Mouse (Mus musculus): ENCODE data around the gene Bmper. TPM values are rescaled to one million over a fixed set of nuclear protein-coding genes. Genes with fewer than 3 reads are reported as not detected.

Bmper gene
- 1 to 10 TPM; 3.2 to 4.6 TPM for total RNA-seq (2021)
- long read RNA-seq, experiment 1, partial matches to known transcripts, result 0 of 5 reads
- long read RNA-seq, experiment 1, other reads (novel, unspliced or antisense), result 1 of 5 reads
- long read RNA-seq, experiment 2, partial matches to known transcripts, result 0 of 3 reads
- long read RNA-seq, experiment 2, other reads (novel, unspliced or antisense), result 0 of 3 reads

DNA sequence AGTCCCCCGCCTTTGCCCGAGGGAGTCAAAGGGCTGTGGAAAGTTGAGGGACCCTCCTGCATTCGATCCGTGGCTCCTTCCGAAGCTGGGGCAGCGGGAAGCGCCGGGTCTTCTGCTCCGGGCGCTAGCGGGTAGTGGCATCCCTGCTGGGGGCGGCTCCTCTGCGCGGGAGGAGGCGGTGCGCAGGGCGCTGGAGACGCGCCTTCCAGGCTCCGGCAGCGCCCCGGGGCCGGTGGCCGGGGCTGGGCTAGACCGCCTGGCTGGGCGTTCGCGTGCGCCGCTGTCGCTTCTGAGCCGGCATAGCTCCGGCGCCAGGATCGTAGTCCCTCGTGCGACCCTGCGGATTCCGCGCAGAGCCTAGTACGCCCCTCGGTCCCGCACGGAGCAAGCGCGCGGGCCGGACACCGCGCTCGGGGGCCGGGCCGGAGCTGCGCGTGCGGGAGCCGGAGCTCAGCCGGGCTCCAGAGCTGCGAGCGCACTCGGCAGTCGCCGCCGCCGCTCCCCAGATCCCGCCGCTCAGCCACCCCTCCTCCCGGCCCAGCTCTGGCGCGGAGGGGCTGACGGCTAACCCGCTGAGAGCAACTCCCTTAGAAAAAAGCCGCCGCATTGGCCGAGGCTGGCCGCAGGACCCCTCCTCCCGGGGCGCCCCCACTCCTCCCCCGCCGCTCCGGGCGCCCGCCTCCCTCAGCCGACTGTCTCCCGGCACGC, at the start of gene Bmper:
Bmper (plus strand) TSS at position 236 of the 708 bp plus-strand sequence.
- peak; percentile 32 to 46 for DNase-seq (ENCODE audit: low spot score in 2 of 2)
- Histone ChIP-seq H3K27ac (peak within 1 kb of the TSS; percentile 79), H3K4me3 (peak within 1 kb of the TSS; percentile 72)
- no peak for TF ChIP-seq CTCF (conservative IDR thresholded peaks at IDR 0.05)

DNA sequence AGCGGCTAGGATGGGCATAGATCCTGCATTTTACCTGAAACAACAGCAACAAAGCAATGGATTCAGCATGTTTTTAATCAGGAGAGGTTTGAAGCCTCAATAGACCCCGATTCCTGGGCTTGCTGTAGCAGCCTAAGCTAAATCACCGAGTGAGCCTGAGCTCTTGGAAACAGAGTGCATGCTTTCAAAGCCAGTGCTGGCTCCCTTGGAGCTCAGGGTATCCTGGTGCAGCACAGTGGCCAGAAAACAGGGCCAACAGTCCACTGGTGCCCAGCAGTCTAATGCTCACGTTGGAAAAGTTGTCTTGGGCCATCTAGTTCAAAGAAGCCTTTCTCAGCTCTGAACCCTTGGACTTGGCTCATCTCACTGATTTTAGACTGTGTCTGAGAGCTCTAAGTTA, 45.4 kb upstream of the Bmper start:
- peak in 1 of 2 experiments; percentile 59 for DNase-seq (ENCODE audit: low spot score in 2 of 2)
- H3K4me3 ChIP-seq, result no peak overlapping the region
- no peak for TF ChIP-seq CTCF (conservative IDR thresholded peaks at IDR 0.05)
- peak overlapping the region; percentile 39; the same call in 1 of the 2 replicates for H3K27ac ChIP-seq

DNA sequence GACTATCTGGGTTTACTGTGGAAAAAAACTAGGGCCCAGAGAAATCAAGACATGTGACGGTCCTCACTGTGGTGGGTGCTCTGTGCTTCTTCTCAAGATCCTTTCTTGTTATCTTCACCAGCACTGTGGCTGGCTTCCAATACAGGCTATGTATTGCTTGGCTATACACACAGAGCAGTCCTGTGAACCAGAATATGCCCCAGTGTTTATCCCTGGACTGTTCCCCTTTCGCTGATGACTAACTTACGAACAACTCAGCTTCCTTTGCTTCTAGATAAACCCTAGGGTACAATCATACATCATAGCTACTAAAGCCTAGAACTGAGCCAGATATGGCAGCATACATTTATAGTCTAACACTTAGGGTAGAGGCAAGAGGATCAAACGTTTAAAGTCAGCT, 35.7 kb upstream of the Bmper start:
- no peak for TF ChIP-seq CTCF (conservative IDR thresholded peaks at IDR 0.05)
- Histone ChIP-seq H3K27ac (no peak overlapping the region), H3K4me3 (no peak overlapping the region)
- no peak for DNase-seq (ENCODE audit: low spot score in 2 of 2)

DNA sequence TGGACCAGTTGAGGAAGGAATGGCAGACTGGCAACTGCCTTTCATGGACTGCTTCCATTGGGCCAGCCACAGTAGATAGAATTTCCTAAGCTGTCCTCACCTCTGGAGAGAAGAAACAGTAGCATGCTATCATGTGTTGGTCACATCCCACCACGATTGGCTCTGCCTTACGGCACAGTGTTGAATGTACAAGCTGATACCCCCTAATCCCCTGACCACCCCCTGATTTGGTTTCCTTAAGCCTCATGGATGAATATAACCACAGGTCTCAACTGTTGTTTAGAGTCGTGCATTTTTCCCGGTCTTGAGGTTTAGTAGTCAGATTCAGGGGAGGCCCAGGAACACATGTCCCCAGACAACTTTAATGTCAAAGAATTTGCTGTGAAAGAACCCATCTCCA, 34.7 kb upstream of the Bmper start:
- H3K27ac ChIP-seq, result no peak overlapping the region
- TF ChIP-seq CTCF (conservative IDR thresholded peaks at IDR 0.05), result no peak
- no peak overlapping the region for H3K4me3 ChIP-seq
- DNase-seq (ENCODE audit: low spot score in 2 of 2), result no peak

DNA sequence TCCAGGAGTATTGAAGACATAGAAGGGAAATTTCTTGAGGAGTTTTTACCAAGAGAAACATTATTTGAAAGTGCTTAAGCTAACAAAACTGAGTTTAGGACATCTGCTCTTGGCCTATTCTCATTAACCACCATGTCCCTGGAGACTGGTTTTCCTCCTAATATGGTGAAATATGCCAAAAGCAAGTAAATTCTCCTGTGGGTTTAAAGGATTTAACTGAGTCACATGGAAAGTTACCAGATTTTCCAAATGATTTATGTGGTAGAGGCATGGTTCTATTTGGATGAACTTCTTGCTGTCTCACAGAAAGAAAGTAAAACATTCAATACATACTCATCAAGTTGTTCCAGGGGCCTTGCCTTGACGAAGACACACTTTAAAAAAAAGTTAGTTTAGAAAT, 31.9 kb upstream of the Bmper start:
- DNase-seq (ENCODE audit: low spot score in 2 of 2), result no peak
- Histone ChIP-seq H3K27ac (no peak overlapping the region), H3K4me3 (no peak overlapping the region)
- TF ChIP-seq CTCF (conservative IDR thresholded peaks at IDR 0.05), result no peak

DNA sequence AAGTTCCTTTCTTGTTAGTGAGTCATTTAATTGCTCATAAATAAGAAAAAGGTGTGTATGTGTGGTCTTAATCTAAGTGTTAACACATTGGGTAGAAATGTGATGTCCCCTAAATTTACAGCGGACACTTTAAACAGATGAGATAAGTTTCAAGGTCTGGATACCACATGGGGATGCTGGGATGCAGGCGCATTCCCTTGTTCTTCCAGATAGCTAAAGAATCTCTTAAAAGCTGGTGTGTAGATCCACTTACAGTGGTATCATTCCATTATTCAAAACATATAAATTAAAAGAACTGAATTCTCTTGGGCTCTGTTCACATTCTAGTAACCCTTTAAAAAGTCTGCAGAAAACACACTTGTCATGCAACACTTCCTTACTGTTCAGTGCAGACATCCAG, 31.4 kb upstream of the Bmper start:
- DNase-seq (ENCODE audit: low spot score in 2 of 2), result no peak
- TF ChIP-seq CTCF (conservative IDR thresholded peaks at IDR 0.05), result no peak
- no peak overlapping the region for H3K27ac ChIP-seq
- H3K4me3 ChIP-seq, result no peak overlapping the region

DNA sequence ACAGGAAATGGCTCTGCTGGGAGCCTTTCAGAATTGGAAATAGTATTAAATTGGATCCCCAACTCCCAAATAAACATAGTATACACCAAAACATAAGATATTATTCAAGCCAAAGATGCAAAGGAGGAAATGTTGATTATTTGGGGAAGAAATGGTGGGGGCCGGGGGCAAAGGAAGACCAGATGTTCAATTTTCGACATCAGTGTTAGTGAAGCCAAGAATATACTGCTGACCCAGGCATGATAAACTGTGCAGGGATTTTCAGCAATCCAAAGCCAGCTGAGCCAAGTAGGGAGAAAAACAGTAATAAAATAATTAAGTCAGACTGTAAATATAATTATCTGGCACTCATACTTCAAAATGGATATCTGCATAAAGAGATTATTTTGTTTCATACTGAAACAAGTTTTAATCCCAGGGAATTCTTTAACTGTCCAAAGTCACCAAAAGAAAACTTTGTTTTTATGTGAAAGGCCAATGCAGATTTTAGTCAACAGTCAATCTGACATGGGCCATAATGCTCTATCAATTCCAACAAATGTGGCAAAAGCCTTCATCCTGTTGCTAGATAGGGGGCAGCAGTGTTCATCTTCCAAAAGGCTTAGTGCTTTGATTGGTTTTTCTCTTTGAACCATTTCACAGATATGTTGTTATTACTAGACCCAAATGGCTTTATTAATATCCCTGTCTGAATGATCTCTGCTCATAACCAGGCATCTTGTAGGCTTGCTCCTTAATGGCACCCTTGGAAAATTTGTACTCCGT, 30.1 kb upstream of the Bmper start:
- peak; percentile 58 for TF ChIP-seq CTCF (conservative IDR thresholded peaks at IDR 0.05)
- no peak overlapping the region for H3K27ac ChIP-seq
- no peak overlapping the region for H3K4me3 ChIP-seq
- no peak for DNase-seq (ENCODE audit: low spot score in 2 of 2)

DNA sequence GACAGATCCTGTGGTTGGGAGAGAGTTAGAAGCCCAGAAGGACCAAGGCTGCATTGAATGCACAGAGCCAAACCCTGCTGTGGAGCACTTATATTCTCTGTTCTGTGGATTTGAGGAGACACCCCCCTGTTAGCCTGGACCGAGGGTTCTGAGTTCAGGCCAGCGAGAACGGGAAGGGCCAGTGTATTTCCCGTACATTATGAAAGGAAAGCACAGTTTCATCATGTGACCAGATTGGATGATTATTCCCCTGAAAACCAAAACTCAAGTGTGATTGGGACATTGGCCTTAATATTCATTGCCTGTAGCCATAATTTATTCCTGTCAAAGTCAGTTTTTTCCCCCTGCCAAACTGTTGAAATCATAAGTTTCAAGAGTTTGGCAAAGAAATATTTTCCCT, 23.9 kb upstream of the Bmper start:
- no peak overlapping the region for H3K27ac ChIP-seq
- DNase-seq (ENCODE audit: low spot score in 2 of 2), result no peak
- H3K4me3 ChIP-seq, result no peak overlapping the region
- TF ChIP-seq CTCF (conservative IDR thresholded peaks at IDR 0.05), result no peak

DNA sequence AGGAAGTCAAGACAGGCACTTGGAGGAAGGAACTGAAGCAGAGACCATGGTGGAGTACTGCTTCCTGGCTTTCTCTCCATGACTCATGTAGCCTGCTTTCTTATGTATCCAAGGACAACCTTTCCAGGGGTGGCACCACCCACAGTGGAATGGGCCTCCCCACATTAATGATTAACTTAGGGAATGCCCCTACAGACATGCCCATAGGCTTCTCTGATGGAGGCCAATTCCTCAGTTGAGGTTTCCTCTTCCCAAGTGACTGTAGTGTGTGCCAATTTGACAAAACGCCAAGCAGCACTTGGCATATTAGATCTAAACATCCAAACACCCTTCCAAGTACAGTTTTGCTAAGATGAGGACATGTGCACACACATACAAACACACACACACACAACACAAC, 23.0 kb upstream of the Bmper start:
- no peak for DNase-seq (ENCODE audit: low spot score in 2 of 2)

DNA sequence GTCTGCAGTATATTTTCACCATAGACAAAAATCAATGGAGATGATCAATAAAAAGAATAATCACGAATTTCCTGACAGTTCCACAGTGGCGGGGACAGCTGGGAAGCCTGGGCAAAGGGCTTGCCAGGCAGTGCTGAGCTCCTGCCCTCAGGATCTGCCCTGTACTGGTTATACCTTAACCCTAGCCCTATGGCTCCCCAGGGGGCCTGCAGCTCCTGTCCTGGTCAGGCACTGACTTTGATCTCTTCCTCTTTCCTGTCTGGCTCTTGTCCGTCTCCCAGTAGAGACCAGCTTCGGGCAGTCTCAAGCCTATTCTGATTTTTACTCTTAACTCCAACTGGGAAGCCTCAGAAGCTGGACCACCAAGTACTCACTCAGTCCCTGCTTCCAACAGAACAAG, 22.0 kb upstream of the Bmper start:
- no peak for TF ChIP-seq CTCF (conservative IDR thresholded peaks at IDR 0.05)
- H3K4me3 ChIP-seq, result no peak overlapping the region
- H3K27ac ChIP-seq, result no peak overlapping the region
- no peak for DNase-seq (ENCODE audit: low spot score in 2 of 2)

More for the DNA sequence above, 23.0 kb upstream of the Bmper start:
- Histone ChIP-seq H3K27ac (no peak overlapping the region), H3K4me3 (no peak overlapping the region)
- no peak for TF ChIP-seq CTCF (conservative IDR thresholded peaks at IDR 0.05)

DNA sequence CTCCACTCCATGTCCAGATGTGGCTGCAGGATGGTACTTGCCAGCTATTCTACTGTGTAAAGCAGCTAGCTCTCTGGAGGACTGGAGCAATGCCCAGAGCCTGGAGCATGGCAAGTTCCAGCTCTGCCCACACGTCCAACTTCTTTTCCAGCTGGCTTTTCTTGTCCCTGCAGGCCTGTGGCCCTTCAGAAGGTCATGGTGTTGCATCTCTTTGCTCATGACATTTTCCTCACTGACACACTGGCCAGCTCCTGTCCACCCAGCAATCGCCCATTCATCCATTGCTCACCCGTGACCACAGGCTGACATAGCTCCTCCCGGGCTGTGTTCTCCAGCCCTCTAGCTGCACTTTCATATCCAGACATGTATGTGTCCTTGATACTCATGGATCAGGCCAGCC, 20.4 kb upstream of the Bmper start:
- H3K4me3 ChIP-seq, result no peak overlapping the region
- H3K27ac ChIP-seq, result no peak overlapping the region

DNA sequence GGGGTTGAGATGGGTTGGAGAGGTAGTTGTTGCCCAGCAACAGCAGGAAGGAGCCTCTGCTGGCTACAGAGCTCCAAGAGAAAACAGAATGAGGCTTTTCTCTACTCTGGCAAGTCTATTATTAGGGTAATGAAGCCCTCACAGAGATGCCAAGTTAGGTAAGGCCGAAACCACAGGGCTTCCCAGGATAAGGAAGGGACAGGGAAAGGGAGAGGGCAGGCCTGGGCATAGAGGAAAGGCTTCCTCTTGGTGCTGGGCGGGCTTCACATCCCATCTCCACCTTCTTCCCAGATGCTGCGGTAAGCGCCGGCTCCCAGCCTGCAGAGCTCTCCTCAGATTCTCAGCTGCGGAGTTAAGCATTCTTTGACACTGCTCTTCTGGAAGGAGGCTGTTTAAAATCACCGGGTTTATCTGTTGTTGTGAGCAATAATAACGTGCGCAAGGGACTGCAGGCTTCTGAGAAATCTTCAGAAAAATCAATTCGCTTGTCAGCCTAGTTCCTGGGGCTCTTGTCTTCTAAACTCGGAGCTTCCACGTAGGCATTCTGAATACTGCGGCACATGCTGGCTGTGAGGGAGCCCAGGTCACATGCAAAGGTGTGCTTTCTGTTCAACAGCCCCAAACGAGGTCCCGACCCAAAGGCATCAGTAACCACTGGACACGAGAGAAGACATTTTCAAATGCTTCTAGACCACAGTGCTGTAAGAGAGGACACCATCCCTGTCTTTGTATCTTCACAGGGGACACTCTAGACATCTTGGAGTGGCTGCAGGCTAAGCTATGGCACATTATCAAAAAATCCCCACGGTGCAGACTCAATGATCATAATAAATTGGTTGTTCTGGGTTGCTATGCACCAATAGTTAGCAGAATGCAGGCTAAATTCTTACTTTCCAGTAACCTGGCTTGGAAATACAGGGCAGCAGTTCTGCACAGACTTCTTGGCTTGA, 18.3 kb upstream of the Bmper start:
- no peak for TF ChIP-seq CTCF (conservative IDR thresholded peaks at IDR 0.05)
- Histone ChIP-seq H3K27ac (no peak overlapping the region), H3K4me3 (peak overlapping the region; percentile 1; the same call in 1 of the 2 replicates)
- DNase-seq (ENCODE audit: low spot score in 2 of 2), result no peak

More for the DNA sequence above, 20.4 kb upstream of the Bmper start:
- no peak for DNase-seq (ENCODE audit: low spot score in 2 of 2)
- TF ChIP-seq CTCF (conservative IDR thresholded peaks at IDR 0.05), result no peak
